In genomic region chr13:28782497-28783246, GRCm38 (mm10) we compare ENCODE assay signal across 14 mouse cellular contexts.
DNase-seq lines count a peak whose midpoint lies in the region; ATAC-seq and TF ChIP-seq lines count a peak whose summit lies in the region.
"Had no signal": no experiment of that assay in that cellular context is flagged by ENCODE, and none has a peak within 500 bp of the region (broad histone marks: within the 10 kb centered on the region; RNA-seq: fewer than 3 reads in every experiment).

No protein-coding gene starts in this region.

- H3K4me3 ChIP-seq in kidney, embryonic 16.5 days (ENCODE audit: low read length): no peak overlapping the region
- H3K4me3 ChIP-seq in kidney, adult 2 months (ENCODE audit: insufficient read depth, low read depth, low read length): no peak overlapping the region
- H3K4me3 ChIP-seq in forebrain, embryonic 15.5 days: no peak overlapping the region
- H3K4me3 ChIP-seq in midbrain, embryonic 10.5 days: peak overlapping the region; percentile 17
- H3K4me3 ChIP-seq in neural tube, embryonic 15.5 days (replicated peaks): no peak overlapping the region
- H3K4me3 ChIP-seq: heart, embryonic 12.5 days; limb, embryonic 13.5 days had no signal

- no peak for TF ChIP-seq CTCF in kidney, adult 2 months (conservative IDR thresholded peaks at IDR 0.05; ENCODE audit: insufficient read depth, insufficient read length, low read depth, low read length)

- no peak overlapping the region; the same call in 1 of the 2 replicates for H3K27ac ChIP-seq in kidney, embryonic 16.5 days (ENCODE audit: low read length)
- no peak overlapping the region for H3K27ac ChIP-seq in kidney, adult 2 months (ENCODE audit: insufficient read depth, low read depth, low read length)
- H3K27ac ChIP-seq in forebrain, embryonic 15.5 days (replicated peaks): peak overlapping the region; percentile 80
- peak overlapping the region; percentile 91 for H3K27ac ChIP-seq in midbrain, embryonic 10.5 days (replicated peaks)
- peak overlapping the region; percentile 63 for H3K27ac ChIP-seq in neural tube, embryonic 15.5 days (replicated peaks)

- no peaks in the 10 kb centered on the region for H3K36me3 ChIP-seq in kidney, embryonic 16.5 days (ENCODE audit: insufficient read depth, low read length)
- H3K36me3 ChIP-seq in kidney, adult 2 months (ENCODE audit: control insufficient read depth, insufficient read depth, low read length): no peaks in the 10 kb centered on the region
- H3K36me3 ChIP-seq in forebrain, embryonic 15.5 days: no peaks in the 10 kb centered on the region
- peaks cover 5% of the 10 kb centered on the region; the same call in 1 of the 2 replicates for H3K36me3 ChIP-seq in midbrain, embryonic 10.5 days
- H3K36me3 ChIP-seq in neural tube, embryonic 15.5 days: no peaks in the 10 kb centered on the region
- H3K36me3 ChIP-seq: heart, embryonic 12.5 days had no signal

- WGBS in kidney, embryonic 16.5 days: 58% methylated on average over 10 of the region's 10 CpGs
- WGBS in kidney, adult 2 months: 84% methylated on average over 10 of the region's 10 CpGs
- 7% methylated on average over 10 of the region's 10 CpGs for WGBS in forebrain, embryonic 15.5 days
- 21% methylated on average over 10 of the region's 10 CpGs for WGBS in midbrain, embryonic 10.5 days
- WGBS in neural tube, embryonic 15.5 days: 14% methylated on average over 10 of the region's 10 CpGs

- no peak for TF ChIP-seq POLR2A in kidney, adult 2 months (IDR thresholded peaks at IDR 0.05; ENCODE audit: low read depth, low read length)

- ATAC-seq in kidney, embryonic 16.5 days (ENCODE audit: low FRiP score, low TSS enrichment): peak; percentile 9; the same call in 1 of the 2 replicates
- no peak; the same call in 1 of the 2 replicates for ATAC-seq in forebrain, embryonic 15.5 days (replicated peaks)
- ATAC-seq in neural tube, embryonic 15.5 days (ENCODE audit: low FRiP score): no peak
- ATAC-seq: lung, postnatal 0 days had no signal

- H3K4me2 ChIP-seq in kidney, embryonic 16.5 days (replicated peaks; ENCODE audit: low read depth, low read length): no peak overlapping the region
- H3K4me2 ChIP-seq in forebrain, embryonic 15.5 days (replicated peaks): no peak overlapping the region
- H3K4me2 ChIP-seq in neural tube, embryonic 15.5 days: no peak overlapping the region
- H3K4me2 ChIP-seq: heart, embryonic 12.5 days; limb, embryonic 13.5 days had no signal

- peaks cover 28% of the 10 kb centered on the region for H3K4me1 ChIP-seq in kidney, embryonic 16.5 days (ENCODE audit: insufficient read depth, low read length)
- peaks cover 8% of the 10 kb centered on the region; the same call in 1 of the 2 replicates for H3K4me1 ChIP-seq in kidney, adult 2 months (ENCODE audit: control insufficient read depth, insufficient read depth, low read length)
- H3K4me1 ChIP-seq in forebrain, embryonic 15.5 days: peaks cover 64% of the 10 kb centered on the region
- H3K4me1 ChIP-seq in midbrain, embryonic 10.5 days: peaks cover 91% of the 10 kb centered on the region
- H3K4me1 ChIP-seq in neural tube, embryonic 15.5 days: peaks cover 31% of the 10 kb centered on the region

- no peak for DNase-seq in kidney, adult 2 months
- peak; percentile 57 for DNase-seq in midbrain, embryonic 10.5 days (ENCODE audit: low spot score)
- DNase-seq in thymus, postnatal 14 days: no peak
- no peak for DNase-seq in left cerebral cortex, adult 9 months (ENCODE audit: low spot score in 2 of 2)
- no peak for DNase-seq in left cerebral cortex, postnatal 14 days (ENCODE audit: low spot score in 2 of 2)
- DNase-seq: adrenal gland, adult 8-10 months; B cell, adult 2 months; layer of hippocampus, adult 9-11 months had no signal

- intact Hi-C loops in left cerebral cortex, postnatal 14 days (cut with DNase I): no loop called here

- H3K9ac ChIP-seq in kidney, embryonic 16.5 days (replicated peaks; ENCODE audit: low read length): no peak overlapping the region
- H3K9ac ChIP-seq in forebrain, embryonic 15.5 days (replicated peaks): no peak overlapping the region
- no peak overlapping the region for H3K9ac ChIP-seq in neural tube, embryonic 15.5 days (replicated peaks)
- H3K9ac ChIP-seq: heart, embryonic 12.5 days; limb, embryonic 13.5 days had no signal

- no peaks in the 10 kb centered on the region for H3K9me3 ChIP-seq in kidney, embryonic 16.5 days (ENCODE audit: low read length)
- no peaks in the 10 kb centered on the region for H3K9me3 ChIP-seq in forebrain, embryonic 15.5 days
- H3K9me3 ChIP-seq in midbrain, embryonic 10.5 days (replicated peaks): no peaks in the 10 kb centered on the region
- H3K9me3 ChIP-seq in neural tube, embryonic 15.5 days (replicated peaks): no peaks in the 10 kb centered on the region
- H3K9me3 ChIP-seq: heart, embryonic 12.5 days; limb, embryonic 13.5 days had no signal

- H3K27me3 ChIP-seq in kidney, embryonic 16.5 days (ENCODE audit: insufficient read depth, low read length): no peaks in the 10 kb centered on the region
- no peaks in the 10 kb centered on the region for H3K27me3 ChIP-seq in kidney, adult 2 months (replicated peaks; ENCODE audit: control insufficient read depth, insufficient read depth, low read length)
- no peaks in the 10 kb centered on the region for H3K27me3 ChIP-seq in forebrain, embryonic 15.5 days
- peaks cover 2% of the 10 kb centered on the region; the same call in 1 of the 2 replicates for H3K27me3 ChIP-seq in midbrain, embryonic 10.5 days (ENCODE audit: low read depth, poor library complexity, severe bottlenecking)
- H3K27me3 ChIP-seq in neural tube, embryonic 15.5 days (replicated peaks): no peaks in the 10 kb centered on the region
- H3K27me3 ChIP-seq: heart, embryonic 12.5 days; limb, embryonic 13.5 days had no signal

Comparison
In these comparisons a context has a peak if more than half of its experiments do, and no peak if none do; other contexts are left out.
1. H3K27ac ChIP-seq: peak in forebrain, embryonic 15.5 days (single experiment), midbrain, embryonic 10.5 days (single experiment) and neural tube, embryonic 15.5 days (single experiment); none in kidney, embryonic 16.5 days (single experiment) and kidney, adult 2 months (single experiment).